8 mouse cellular contexts compared by ENCODE assay signal in the genomic region with DNA sequence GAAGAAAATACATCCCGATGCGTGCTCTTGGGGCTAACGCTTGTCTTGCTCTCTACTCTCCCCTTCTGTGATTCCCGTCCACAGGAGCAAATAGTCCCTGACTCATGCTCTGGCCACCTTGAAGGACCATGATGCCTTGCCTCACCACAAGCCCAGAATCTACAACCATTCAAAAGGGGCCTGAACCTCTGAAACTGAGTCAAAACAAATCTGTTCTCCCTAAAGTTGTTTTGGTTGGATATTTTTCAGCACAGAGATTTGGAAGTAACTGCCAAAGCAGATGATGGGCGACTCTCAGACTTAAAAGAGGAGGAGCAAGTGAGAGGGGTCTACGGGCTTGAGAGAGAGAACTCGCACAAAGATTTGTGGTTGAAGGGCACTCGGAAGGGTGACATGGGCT. TPM values are rescaled to one million over a fixed set of nuclear protein-coding genes. Genes with fewer than 3 reads are reported as not detected.
DNase-seq lines count a peak whose midpoint lies in the region; ATAC-seq and TF ChIP-seq lines count a peak whose summit lies in the region.

No protein-coding gene starts in this region.

- no peaks in the 10 kb centered on the region for H3K27me3 ChIP-seq in liver, embryonic 15.5 days

- no peak for DNase-seq in left cerebral cortex, adult 2 months (ENCODE audit: extremely low spot score in 1 of 2, low spot score in 2 of 2)
- DNase-seq in left cerebral cortex, adult 9 months (ENCODE audit: low spot score in 2 of 2), result no peak
- peak; percentile 11 for DNase-seq in forelimb bud, embryonic 11.5 days (ENCODE audit: low read depth, low spot score)
- no peak for DNase-seq in left cerebral cortex, postnatal 36 days (ENCODE audit: low spot score in 2 of 2)
- no peak for DNase-seq in right cerebral cortex, adult 2 months (ENCODE audit: low spot score in 2 of 2)
- DNase-seq in ovary, adult 18-20 months (ENCODE audit: low spot score), result no peak

- 5% methylated on average over 8 of the region's 8 CpGs for WGBS in liver, embryonic 15.5 days (ENCODE audit: insufficient replicate concordance)

- TF ChIP-seq CTCF in left cerebral cortex, adult 2 months (IDR thresholded peaks at IDR 0.05), result no peak
- TF ChIP-seq CTCF in bone marrow macrophage, adult 2 months (IDR thresholded peaks at IDR 0.05; ENCODE audit: low read depth, low read length), result no peak

- peak overlapping the region; percentile 89 for H3K27ac ChIP-seq in left cerebral cortex, adult 2 months
- H3K27ac ChIP-seq in bone marrow macrophage, adult 2 months (ENCODE audit: insufficient read depth, low read depth, low read length), result 0 out of 2 replicates have a peak overlapping the region, but pooled peaks have one; percentile 24
- H3K27ac ChIP-seq in liver, embryonic 15.5 days (replicated peaks), result peak overlapping the region; percentile 98

- no peaks in the 10 kb centered on the region for H3K9me3 ChIP-seq in liver, embryonic 15.5 days (replicated peaks)

- no peak for TF ChIP-seq POLR2A in bone marrow macrophage, adult 2 months (IDR thresholded peaks at IDR 0.05; ENCODE audit: borderline replicate concordance, low read depth, low read length)

- H3K4me1 ChIP-seq in bone marrow macrophage, adult 2 months (ENCODE audit: control insufficient read depth, insufficient read depth, low read length), result peaks cover 6% of the 10 kb centered on the region
- peaks cover 53% of the 10 kb centered on the region for H3K4me1 ChIP-seq in liver, embryonic 15.5 days (replicated peaks)

- H3K36me3 ChIP-seq in liver, embryonic 15.5 days (replicated peaks), result peaks cover 23% of the 10 kb centered on the region; the same call in 1 of the 2 replicates

- intact Hi-C loops in left cerebral cortex, adult 2 months (cut with DNase I), result no loop called here
- intact Hi-C loops in left cerebral cortex, postnatal 36 days (cut with DNase I), result no loop called here

- H3K4me3 ChIP-seq in left cerebral cortex, adult 2 months, result peak overlapping the region; percentile 82
- H3K4me3 ChIP-seq in bone marrow macrophage, adult 2 months (ENCODE audit: insufficient read depth, low read length), result peak overlapping the region; percentile 81
- peak overlapping the region; percentile 81 for H3K4me3 ChIP-seq in liver, embryonic 15.5 days (replicated peaks)

- H3K9ac ChIP-seq in liver, embryonic 15.5 days, result peak overlapping the region; percentile 97

- H3K4me2 ChIP-seq in liver, embryonic 15.5 days, result peak overlapping the region; percentile 83

- no peak for ATAC-seq in liver, embryonic 15.5 days (ENCODE audit: insufficient read depth)

RNA-seq across cellular contexts. Expression of gene Acp1, which starts 0.5 kb away (rescaled TPM):
- 10 to 100 TPM; 50.2 to 54.3 TPM for total RNA-seq in left cerebral cortex, adult 2 months (2021)
- polyA plus RNA-seq in bone marrow macrophage, adult 2 months (2012; ENCODE audit: insufficient read depth, insufficient read length, missing spikeins), result 36.6 and 39.2 TPM in 2 replicates
- polyA plus RNA-seq in liver, embryonic 15.5 days (2015; fragmentation: Nextera tagmentation; extraction: Ambion mirVana), result 235 and 287 TPM in 2 replicates
- 10 to 100 TPM; 47.4 to 51.6 TPM for total RNA-seq in left cerebral cortex, postnatal 36 days (2021)

RNA-seq across cellular contexts. Expression of gene Sh3yl1, which starts 0.6 kb away (rescaled TPM):
- total RNA-seq in left cerebral cortex, adult 2 months (2021), result 10 to 100 TPM; 11.3 to 11.8 TPM
- 1.0 TPM in 2 replicates for polyA plus RNA-seq in bone marrow macrophage, adult 2 months (2012; ENCODE audit: insufficient read depth, insufficient read length, missing spikeins)
- 37.4 and 40.8 TPM in 2 replicates for polyA plus RNA-seq in liver, embryonic 15.5 days (2015; fragmentation: Nextera tagmentation; extraction: Ambion mirVana)
- 10 to 100 TPM; 14.1 to 14.5 TPM for total RNA-seq in left cerebral cortex, postnatal 36 days (2021)

RNA-seq across cellular contexts. Expression of gene Alkal2, which starts 26.7 kb away (rescaled TPM):
- total RNA-seq in left cerebral cortex, adult 2 months (2021), result 1 to 10 TPM; 2.4 to 4.2 TPM
- polyA plus RNA-seq in bone marrow macrophage, adult 2 months (2012; ENCODE audit: insufficient read depth, insufficient read length, missing spikeins), result not detected in 2 replicates
- polyA plus RNA-seq in liver, embryonic 15.5 days (2015; fragmentation: Nextera tagmentation; extraction: Ambion mirVana), result not detected in 2 replicates
- 1 to 10 TPM; 1.8 to 3.1 TPM for total RNA-seq in left cerebral cortex, postnatal 36 days (2021)

Comparison
In these comparisons a context has a peak if more than half of its experiments do, and no peak if none do; other contexts are left out.
1. H3K27ac ChIP-seq: peak in every context shown above with its lines; median percentile 98 in liver, embryonic 15.5 days; 89 in left cerebral cortex, adult 2 months; 24 in bone marrow macrophage, adult 2 months.